Mouse (Mus musculus) testis, postnatal 10 days (tissue): ENCODE results near the gene 4932438H23Rik.

Source experiments
- DNase-seq: peaks from one replicate; pipeline ENCODE4 v3.0.0; 2021; ENCODE audit warnings: low spot score

4932438H23Rik gene

GRCm38 (mm10) chr16:91004915-91005538 lies 89.9 kb downstream of the 4932438H23Rik start:
- no peak for DNase-seq
